Mouse (Mus musculus): ENCODE data around the gene Icmt. TPM values are rescaled to one million over a fixed set of nuclear protein-coding genes. Genes with fewer than 3 reads are reported as not detected.

Icmt gene
- polyA plus RNA-seq, 1 experiment from 2014 or later = 28.3 TPM

DNA sequence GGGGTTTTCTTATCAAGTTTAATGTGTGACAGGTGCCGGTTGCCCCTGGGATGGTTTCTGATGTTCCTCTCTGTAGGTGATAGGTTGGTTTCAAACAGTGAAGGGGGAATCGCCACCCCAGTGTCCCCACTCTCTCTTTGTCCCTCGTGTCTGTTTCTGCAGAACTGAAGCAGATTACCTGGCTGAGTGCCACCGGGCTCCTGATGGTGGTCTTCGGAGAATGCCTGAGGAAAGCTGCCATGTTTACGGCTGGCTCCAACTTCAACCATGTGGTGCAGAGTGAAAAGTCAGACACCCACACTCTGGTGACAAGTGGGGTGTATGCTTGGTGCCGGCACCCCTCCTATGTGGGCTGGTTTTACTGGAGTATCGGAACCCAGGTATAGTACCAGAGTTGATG lies 3.3 kb downstream of the Icmt start:
- no peak overlapping the region for H3K4me2 ChIP-seq (ENCODE audit: low read depth, severe bottlenecking)
- no peaks in the 10 kb centered on the region for H3K27me3 ChIP-seq (ENCODE audit: control insufficient read depth, insufficient read depth, low read length)
- peaks cover 8% of the 10 kb centered on the region; the same call in 1 of the 2 replicates for H3K4me1 ChIP-seq (ENCODE audit: control insufficient read depth, insufficient read depth, low read length)
- 93% methylated on average over 8 of the region's 8 CpGs for WGBS
- DNase-seq (ENCODE audit: low spot score) = no peak
- H3K4me3 ChIP-seq (ENCODE audit: low read depth, low read length) = no peak overlapping the region
- no peaks in the 10 kb centered on the region for H3K9me3 ChIP-seq (ENCODE audit: control insufficient read depth, low read length)
- H3K9ac ChIP-seq (ENCODE audit: low read length) = no peak overlapping the region
- H3K36me3 ChIP-seq (ENCODE audit: control insufficient read depth, insufficient read depth, low read length) = peaks cover 5% of the 10 kb centered on the region; the same call in 1 of the 2 replicates
- no peak for ATAC-seq (ENCODE audit: insufficient number of reproducible peaks, low FRiP score, low TSS enrichment, low read depth)
- no peak overlapping the region for H3K27ac ChIP-seq (replicated peaks; ENCODE audit: low read depth, low read length)

DNA sequence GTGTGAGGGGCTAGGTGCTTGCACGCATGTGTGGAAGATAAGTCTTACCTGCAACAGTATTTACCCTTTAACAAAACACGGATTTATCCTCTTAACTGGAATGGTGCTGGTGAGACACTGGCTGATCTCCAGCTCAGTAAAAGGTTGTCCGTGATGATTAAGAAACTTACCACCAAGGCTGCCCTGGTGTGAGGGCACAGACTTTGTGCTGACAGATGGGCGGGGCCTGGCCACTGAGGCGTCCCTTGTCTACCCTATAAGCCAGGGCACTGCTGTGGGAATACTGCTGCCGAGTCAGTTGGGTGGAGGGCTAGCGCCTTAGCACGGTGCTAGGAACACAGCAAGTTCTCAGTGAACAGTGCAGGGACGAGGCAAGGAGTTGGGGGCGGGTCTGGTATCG lies 5.0 kb downstream of the Icmt start:
- peaks cover 8% of the 10 kb centered on the region; the same call in 1 of the 2 replicates for H3K4me1 ChIP-seq (ENCODE audit: control insufficient read depth, insufficient read depth, low read length)
- no peak overlapping the region for H3K4me2 ChIP-seq (ENCODE audit: low read depth, severe bottlenecking)
- no peak overlapping the region for H3K9ac ChIP-seq (ENCODE audit: low read length)
- WGBS = 81% methylated on average over 11 of the region's 11 CpGs
- DNase-seq (ENCODE audit: low spot score) (no peak), ATAC-seq (ENCODE audit: insufficient number of reproducible peaks, low FRiP score, low TSS enrichment, low read depth) (no peak)
- no peaks in the 10 kb centered on the region for H3K27me3 ChIP-seq (ENCODE audit: control insufficient read depth, insufficient read depth, low read length)
- no peak overlapping the region for H3K4me3 ChIP-seq (ENCODE audit: low read depth, low read length)
- no peak overlapping the region for H3K27ac ChIP-seq (replicated peaks; ENCODE audit: low read depth, low read length)
- no peaks in the 10 kb centered on the region for H3K9me3 ChIP-seq (ENCODE audit: control insufficient read depth, low read length)
- H3K36me3 ChIP-seq (ENCODE audit: control insufficient read depth, insufficient read depth, low read length) = peaks cover 5% of the 10 kb centered on the region; the same call in 1 of the 2 replicates

DNA sequence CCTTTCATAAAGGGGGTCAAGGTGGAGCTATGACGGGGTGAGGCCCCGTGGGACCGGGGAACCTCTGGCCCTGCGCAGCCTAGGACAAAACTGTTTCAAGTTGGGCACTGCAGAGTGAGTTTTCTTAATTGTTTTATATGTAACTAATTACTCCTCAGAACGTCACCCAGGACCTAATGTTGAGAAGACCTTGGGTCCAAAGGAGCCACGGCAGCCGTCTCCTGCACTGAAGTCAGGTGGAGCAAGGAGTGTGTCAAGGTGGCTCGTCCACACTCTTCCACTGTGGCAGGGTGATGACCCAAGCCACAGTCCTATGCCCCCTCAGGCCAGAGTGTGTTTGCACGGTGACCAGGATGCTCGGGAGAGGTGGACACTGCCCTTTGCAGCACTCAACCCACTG lies 6.1 kb downstream of the Icmt start:
- 94% methylated on average over 10 of the region's 10 CpGs for WGBS
- no peak for ATAC-seq (ENCODE audit: insufficient number of reproducible peaks, low FRiP score, low TSS enrichment, low read depth)
- no peak for DNase-seq (ENCODE audit: low spot score)
- H3K9ac ChIP-seq (ENCODE audit: low read length) = no peak overlapping the region
- H3K9me3 ChIP-seq (ENCODE audit: control insufficient read depth, low read length) = no peaks in the 10 kb centered on the region
- H3K4me1 ChIP-seq (ENCODE audit: control insufficient read depth, insufficient read depth, low read length) = peaks cover 5% of the 10 kb centered on the region; the same call in 1 of the 2 replicates
- H3K27me3 ChIP-seq (ENCODE audit: control insufficient read depth, insufficient read depth, low read length) = no peaks in the 10 kb centered on the region
- H3K4me2 ChIP-seq (ENCODE audit: low read depth, severe bottlenecking) = no peak overlapping the region
- no peak overlapping the region for H3K4me3 ChIP-seq (ENCODE audit: low read depth, low read length)
- peaks cover 5% of the 10 kb centered on the region; the same call in 1 of the 2 replicates for H3K36me3 ChIP-seq (ENCODE audit: control insufficient read depth, insufficient read depth, low read length)
- no peak overlapping the region for H3K27ac ChIP-seq (replicated peaks; ENCODE audit: low read depth, low read length)

DNA sequence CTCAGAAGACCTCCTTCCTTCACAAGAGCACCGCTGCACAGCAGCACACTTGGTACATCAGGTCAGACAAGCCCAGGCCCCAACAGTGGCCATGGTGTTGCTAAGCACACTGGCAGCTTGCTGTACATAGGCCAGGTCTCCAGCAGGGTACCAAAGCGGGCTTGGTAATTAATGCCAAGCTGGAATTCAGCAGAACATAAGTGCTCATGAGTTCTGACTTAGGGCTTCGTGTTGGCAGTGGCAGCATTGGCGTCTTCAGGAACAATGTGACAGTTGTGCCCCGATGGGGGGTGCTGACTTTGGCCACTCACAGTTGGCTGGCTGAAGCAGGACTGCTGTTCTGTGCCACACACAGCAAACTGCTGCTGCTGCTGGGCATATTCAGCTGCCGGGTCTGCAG lies 7.7 kb downstream of the Icmt start:
- no peak overlapping the region for H3K4me2 ChIP-seq (ENCODE audit: low read depth, severe bottlenecking)
- no peak for DNase-seq (ENCODE audit: low spot score)
- no peaks in the 10 kb centered on the region for H3K4me1 ChIP-seq (ENCODE audit: control insufficient read depth, insufficient read depth, low read length)
- no peak overlapping the region for H3K9ac ChIP-seq (ENCODE audit: low read length)
- H3K36me3 ChIP-seq (ENCODE audit: control insufficient read depth, insufficient read depth, low read length) = peaks cover 5% of the 10 kb centered on the region; the same call in 1 of the 2 replicates
- ATAC-seq (ENCODE audit: insufficient number of reproducible peaks, low FRiP score, low TSS enrichment, low read depth) = no peak
- H3K9me3 ChIP-seq (ENCODE audit: control insufficient read depth, low read length) = no peaks in the 10 kb centered on the region
- no peak overlapping the region for H3K4me3 ChIP-seq (ENCODE audit: low read depth, low read length)
- H3K27ac ChIP-seq (replicated peaks; ENCODE audit: low read depth, low read length) = no peak overlapping the region
- no peaks in the 10 kb centered on the region for H3K27me3 ChIP-seq (ENCODE audit: control insufficient read depth, insufficient read depth, low read length)
- WGBS = 86% methylated on average over 6 of the region's 6 CpGs

DNA sequence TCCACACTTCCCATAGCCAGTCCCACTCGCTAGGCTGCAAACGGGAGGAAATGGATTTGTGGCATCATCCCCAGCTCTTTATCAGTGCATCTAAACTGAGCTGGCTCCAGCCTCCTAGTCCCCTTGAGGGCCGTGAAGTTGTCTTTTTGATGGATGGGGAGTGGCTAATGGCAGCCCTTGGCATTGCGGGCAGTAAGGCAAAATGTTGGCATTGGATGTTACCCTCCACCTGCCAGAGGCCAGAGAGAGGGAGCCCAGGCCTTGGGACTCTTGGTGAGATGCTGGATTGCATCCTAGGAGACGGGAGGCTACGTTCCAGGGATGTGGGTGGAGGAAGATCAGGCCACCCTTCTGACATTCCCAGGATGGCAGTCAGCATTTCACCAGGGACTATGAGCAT lies 9.0 kb downstream of the Icmt start:
- no peak overlapping the region for H3K4me2 ChIP-seq (ENCODE audit: low read depth, severe bottlenecking)
- ATAC-seq (ENCODE audit: insufficient number of reproducible peaks, low FRiP score, low TSS enrichment, low read depth) (no peak), DNase-seq (ENCODE audit: low spot score) (no peak)
- no peak overlapping the region for H3K9ac ChIP-seq (ENCODE audit: low read length)
- WGBS = 77% methylated on average over 6 of the region's 6 CpGs
- no peak overlapping the region for H3K27ac ChIP-seq (replicated peaks; ENCODE audit: low read depth, low read length)
- H3K4me3 ChIP-seq (ENCODE audit: low read depth, low read length) = no peak overlapping the region
- H3K9me3 ChIP-seq (ENCODE audit: control insufficient read depth, low read length) = no peaks in the 10 kb centered on the region
- H3K27me3 ChIP-seq (ENCODE audit: control insufficient read depth, insufficient read depth, low read length) = peaks cover under 1% of the 10 kb centered on the region
- peaks cover under 1% of the 10 kb centered on the region; the same call in 1 of the 2 replicates for H3K36me3 ChIP-seq (ENCODE audit: control insufficient read depth, insufficient read depth, low read length)
- no peaks in the 10 kb centered on the region for H3K4me1 ChIP-seq (ENCODE audit: control insufficient read depth, insufficient read depth, low read length)

DNA sequence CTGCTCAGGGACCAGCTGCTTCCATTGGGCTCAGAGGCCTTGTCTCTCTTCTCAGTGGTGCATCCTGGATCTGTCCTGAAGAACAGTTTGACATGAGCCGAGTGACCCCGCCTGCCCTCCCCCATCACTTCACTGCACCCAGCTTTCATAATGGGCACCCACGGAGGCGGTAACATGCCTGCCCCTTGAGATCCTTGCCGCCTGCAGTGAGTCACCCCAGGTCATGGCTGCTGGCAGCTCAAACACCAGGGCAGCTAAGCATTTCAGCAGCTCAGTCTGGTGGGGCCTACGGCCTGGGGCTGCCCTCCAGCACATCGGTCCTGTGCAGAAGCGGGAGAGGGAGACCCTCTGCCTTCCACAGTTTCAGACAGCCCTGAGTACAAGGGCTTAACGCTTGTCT lies 10.5 kb downstream of the Icmt start:
- H3K27me3 ChIP-seq (ENCODE audit: control insufficient read depth, insufficient read depth, low read length) = peaks cover 16% of the 10 kb centered on the region
- no peak for DNase-seq (ENCODE audit: low spot score)
- no peak overlapping the region for H3K9ac ChIP-seq (ENCODE audit: low read length)
- H3K9me3 ChIP-seq (ENCODE audit: control insufficient read depth, low read length) = no peaks in the 10 kb centered on the region
- ATAC-seq (ENCODE audit: insufficient number of reproducible peaks, low FRiP score, low TSS enrichment, low read depth) = no peak
- no peak overlapping the region for H3K4me3 ChIP-seq (ENCODE audit: low read depth, low read length)
- H3K27ac ChIP-seq (replicated peaks; ENCODE audit: low read depth, low read length) = no peak overlapping the region
- no peaks in the 10 kb centered on the region; the same call in 1 of the 2 replicates for H3K36me3 ChIP-seq (ENCODE audit: control insufficient read depth, insufficient read depth, low read length)
- H3K4me2 ChIP-seq (ENCODE audit: low read depth, severe bottlenecking) = no peak overlapping the region
- 0 out of 2 replicates have a peak, but pooled peaks cover 2% of the 10 kb centered on the region for H3K4me1 ChIP-seq (ENCODE audit: control insufficient read depth, insufficient read depth, low read length)
- 79% methylated on average over 9 of the region's 9 CpGs for WGBS

DNA sequence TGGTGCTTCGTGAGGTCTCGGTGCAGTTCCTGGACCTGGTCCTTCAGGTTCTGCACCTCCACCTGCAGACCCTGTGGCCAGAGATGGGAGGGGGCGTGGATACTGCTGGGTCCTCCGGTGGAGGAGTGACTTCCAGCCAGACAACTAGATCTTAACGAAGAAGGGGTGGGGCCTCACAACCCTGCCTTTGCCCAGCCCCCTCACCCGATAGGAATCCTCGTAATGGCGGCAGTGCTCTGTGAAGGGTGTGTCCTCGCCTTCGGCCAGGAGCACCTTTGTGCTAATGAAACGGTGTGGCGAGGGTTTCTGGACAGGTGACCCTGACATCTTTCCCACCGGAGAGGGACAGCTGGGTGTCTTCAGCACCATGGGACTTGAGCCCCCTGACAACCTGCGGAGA lies 15.2 kb downstream of the Icmt start:
- no peaks in the 10 kb centered on the region; the same call in 1 of the 2 replicates for H3K36me3 ChIP-seq (ENCODE audit: control insufficient read depth, insufficient read depth, low read length)
- ATAC-seq (ENCODE audit: insufficient number of reproducible peaks, low FRiP score, low TSS enrichment, low read depth) (no peak), DNase-seq (ENCODE audit: low spot score) (peak; percentile 39)
- H3K27ac ChIP-seq (replicated peaks; ENCODE audit: low read depth, low read length) = no peak overlapping the region
- peaks cover 62% of the 10 kb centered on the region for H3K27me3 ChIP-seq (ENCODE audit: control insufficient read depth, insufficient read depth, low read length)
- peak overlapping the region; percentile 22; the same call in 1 of the 2 replicates for H3K4me2 ChIP-seq (ENCODE audit: low read depth, severe bottlenecking)
- H3K9ac ChIP-seq (ENCODE audit: low read length) = no peak overlapping the region
- peaks cover 21% of the 10 kb centered on the region; the same call in 1 of the 2 replicates for H3K4me1 ChIP-seq (ENCODE audit: control insufficient read depth, insufficient read depth, low read length)
- H3K9me3 ChIP-seq (ENCODE audit: control insufficient read depth, low read length) = no peaks in the 10 kb centered on the region
- 3% methylated on average over 14 of the region's 14 CpGs for WGBS
- H3K4me3 ChIP-seq (ENCODE audit: low read depth, low read length) = no peak overlapping the region; the same call in 1 of the 2 replicates

DNA sequence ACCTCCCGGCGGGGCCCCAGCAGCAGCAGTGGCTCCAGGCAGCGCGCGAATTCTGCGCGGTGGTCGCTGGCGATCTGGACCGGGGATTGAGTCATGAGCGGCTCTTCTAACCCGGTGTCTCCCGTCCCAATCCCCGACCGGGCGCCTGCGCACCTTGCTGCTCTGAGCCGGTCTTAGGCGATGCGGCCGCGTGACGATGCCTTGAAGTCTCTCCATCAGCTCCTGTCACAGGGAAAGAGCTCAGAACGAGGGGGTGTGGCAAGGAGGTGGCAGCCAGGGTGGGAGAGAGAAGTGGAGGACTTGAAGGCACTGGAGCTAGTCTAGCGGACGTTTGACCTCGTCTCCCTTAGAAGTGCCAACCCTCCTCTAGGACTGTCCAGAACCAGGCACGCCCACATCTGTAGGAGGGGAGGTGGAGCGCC lies 16.2 kb downstream of the Icmt start:
- 0% methylated on average over 29 of the region's 29 CpGs for whole genome bisulfite sequencing
- 0 out of 2 replicates have a peak, but pooled peaks have one; percentile 20 for ATAC-seq (ENCODE audit: insufficient number of reproducible peaks, low FRiP score, low TSS enrichment, low read depth)
- peak; percentile 60 for DNase-seq (ENCODE audit: low spot score)
- H3K4me1 ChIP-seq (ENCODE audit: control insufficient read depth, insufficient read depth, low read length) = peaks cover 21% of the 10 kb centered on the region; the same call in 1 of the 2 replicates
- H3K4me3 ChIP-seq (ENCODE audit: low read depth, low read length) = peak overlapping the region; percentile 24
- no peaks in the 10 kb centered on the region; the same call in 1 of the 2 replicates for H3K36me3 ChIP-seq (ENCODE audit: control insufficient read depth, insufficient read depth, low read length)
- no peak overlapping the region for H3K27ac ChIP-seq (replicated peaks; ENCODE audit: low read depth, low read length)
- H3K9me3 ChIP-seq (ENCODE audit: control insufficient read depth, low read length) = no peaks in the 10 kb centered on the region
- H3K9ac ChIP-seq (ENCODE audit: low read length) = no peak overlapping the region; the same call in 1 of the 2 replicates
- H3K4me2 ChIP-seq (ENCODE audit: low read depth, severe bottlenecking) = peak overlapping the region; percentile 50
- peaks cover 70% of the 10 kb centered on the region for H3K27me3 ChIP-seq (ENCODE audit: control insufficient read depth, insufficient read depth, low read length)

DNA sequence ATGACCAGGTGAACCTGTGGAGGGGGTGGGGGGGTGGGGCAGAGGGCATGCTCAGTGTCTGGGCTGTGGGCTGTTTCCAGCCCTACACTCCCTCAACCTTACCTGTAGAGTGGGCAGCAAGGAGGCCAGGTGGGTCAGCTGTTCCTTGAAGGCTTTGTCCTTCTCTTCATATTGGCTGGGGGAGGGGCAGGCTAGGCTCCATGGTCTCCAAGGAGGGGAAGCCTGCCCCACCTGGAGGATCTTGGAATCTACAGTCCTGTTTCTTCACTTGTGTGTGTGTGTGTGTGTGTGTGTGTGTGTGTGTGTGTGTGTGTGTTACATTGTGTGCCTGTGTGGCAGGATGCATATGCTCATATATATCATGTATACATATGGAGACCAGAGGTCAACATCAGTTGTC lies 16.9 kb downstream of the Icmt start:
- Histone ChIP-seq H3K36me3 (ENCODE audit: control insufficient read depth, insufficient read depth, low read length) (no peaks in the 10 kb centered on the region; the same call in 1 of the 2 replicates), H3K4me2 (ENCODE audit: low read depth, severe bottlenecking) (no peak overlapping the region), H3K9me3 (ENCODE audit: control insufficient read depth, low read length) (no peaks in the 10 kb centered on the region), H3K4me3 (ENCODE audit: low read depth, low read length) (no peak overlapping the region), H3K4me1 (ENCODE audit: control insufficient read depth, insufficient read depth, low read length) (peaks cover 21% of the 10 kb centered on the region; the same call in 1 of the 2 replicates), H3K27me3 (ENCODE audit: control insufficient read depth, insufficient read depth, low read length) (peaks cover 70% of the 10 kb centered on the region), H3K9ac (ENCODE audit: low read length) (no peak overlapping the region), H3K27ac (replicated peaks; ENCODE audit: low read depth, low read length) (no peak overlapping the region)
- DNase-seq (ENCODE audit: low spot score) (peak; percentile 54), ATAC-seq (ENCODE audit: insufficient number of reproducible peaks, low FRiP score, low TSS enrichment, low read depth) (no peak)

Measured in limb, embryonic 11.5 days (tissue).